Mouse (Mus musculus) embryonic fibroblast, embryonic 13.5 days (primary cell): Measurements from ENCODE around the gene Rai14.

ENCODE experiments used
- CTCF ChIP-seq: IDR thresholded peaks from 2 replicates; pipeline ENCODE4 v1.5.1; 2011; ENCODE audit warnings: mild to moderate bottlenecking, control low read depth, low read length, moderate library complexity, borderline replicate concordance; ENCODE audit not compliant: insufficient read depth
- POLR2A ChIP-seq: IDR thresholded peaks from 2 replicates; pipeline ENCODE4 v1.6.1; 2011; ENCODE audit warnings: low read depth, mild to moderate bottlenecking, control low read depth, low read length, moderate library complexity

GRCm38 (mm10) chr15:10738354-10739142 is 24.1 kb upstream of the Rai14 start:
- TF ChIP-seq CTCF, result no peak
- TF ChIP-seq POLR2A, result no peak
